Mouse (Mus musculus): ENCODE data around the gene Lrrc25. TPM values are rescaled to one million over a fixed set of nuclear protein-coding genes. Genes with fewer than 3 reads are reported as not detected.

The Lrrc25 gene
- polyA plus RNA-seq, 1 experiment from 2014 or later, result 1.1 TPM

Other genes starting within 250 kb of the Lrrc25 start
- gene Comp, start 242.6 kb upstream of the Lrrc25 start, polyA plus RNA-seq (2015; fragmentation: Nextera tagmentation; extraction: Ambion mirVana), result 0.21 and 0.42 TPM in 2 replicates
- 33.9 and 36.1 TPM in 2 replicates for gene Crtc1, start 176.6 kb upstream of the Lrrc25 start, polyA plus RNA-seq (2015; fragmentation: Nextera tagmentation; extraction: Ambion mirVana)
- 19.3 and 22.2 TPM in 2 replicates for gene Klhl26, start 139.2 kb upstream of the Lrrc25 start, polyA plus RNA-seq (2015; fragmentation: Nextera tagmentation; extraction: Ambion mirVana)
- 60.6 and 61.5 TPM in 2 replicates for gene Tmem59l, start 128.8 kb upstream of the Lrrc25 start, polyA plus RNA-seq (2015; fragmentation: Nextera tagmentation; extraction: Ambion mirVana)
- gene Crlf1, start 123.0 kb upstream of the Lrrc25 start, polyA plus RNA-seq (2015; fragmentation: Nextera tagmentation; extraction: Ambion mirVana), result 0.97 and 1.1 TPM in 2 replicates
- gene Rex1bd, start 109.4 kb upstream of the Lrrc25 start, polyA plus RNA-seq (2015; fragmentation: Nextera tagmentation; extraction: Ambion mirVana), result 152 and 155 TPM in 2 replicates
- 680 and 755 TPM in 2 replicates for gene Uba52, start 105.4 kb upstream of the Lrrc25 start, polyA plus RNA-seq (2015; fragmentation: Nextera tagmentation; extraction: Ambion mirVana)
- gene Fkbp8, start 88.4 kb upstream of the Lrrc25 start, polyA plus RNA-seq (2015; fragmentation: Nextera tagmentation; extraction: Ambion mirVana), result 370 and 392 TPM in 2 replicates
- gene Kxd1, start 88.2 kb upstream of the Lrrc25 start, polyA plus RNA-seq (2015; fragmentation: Nextera tagmentation; extraction: Ambion mirVana), result 44.5 and 48.1 TPM in 2 replicates
- gene Ell, start 76.7 kb upstream of the Lrrc25 start, polyA plus RNA-seq (2015; fragmentation: Nextera tagmentation; extraction: Ambion mirVana), result 17.8 and 18.0 TPM in 2 replicates
- 119 and 133 TPM in 2 replicates for gene Isyna1, start 21.8 kb upstream of the Lrrc25 start, polyA plus RNA-seq (2015; fragmentation: Nextera tagmentation; extraction: Ambion mirVana)
- 123 and 129 TPM in 2 replicates for gene Ssbp4, start 7.3 kb upstream of the Lrrc25 start, polyA plus RNA-seq (2015; fragmentation: Nextera tagmentation; extraction: Ambion mirVana)
- gene Gdf15, start 16.3 kb downstream of the Lrrc25 start, polyA plus RNA-seq (2015; fragmentation: Nextera tagmentation; extraction: Ambion mirVana), result 0.30 TPM in 1 of 2 replicates, not detected in the other
- 87.5 and 99.4 TPM in 2 replicates for gene Pgpep1, start 44.2 kb downstream of the Lrrc25 start, polyA plus RNA-seq (2015; fragmentation: Nextera tagmentation; extraction: Ambion mirVana)
- 176 and 201 TPM in 2 replicates for gene Lsm4, start 57.1 kb downstream of the Lrrc25 start, polyA plus RNA-seq (2015; fragmentation: Nextera tagmentation; extraction: Ambion mirVana)
- 65.1 and 97.7 TPM in 2 replicates for gene Jund, start 82.8 kb downstream of the Lrrc25 start, polyA plus RNA-seq (2015; fragmentation: Nextera tagmentation; extraction: Ambion mirVana)
- 0.07 and 0.08 TPM in 2 replicates for gene Iqcn, start 87.3 kb downstream of the Lrrc25 start, polyA plus RNA-seq (2015; fragmentation: Nextera tagmentation; extraction: Ambion mirVana)
- not detected in 2 replicates for gene Gm3336, start 102.4 kb downstream of the Lrrc25 start, polyA plus RNA-seq (2015; fragmentation: Nextera tagmentation; extraction: Ambion mirVana)
- gene Pde4c, start 107.6 kb downstream of the Lrrc25 start, polyA plus RNA-seq (2015; fragmentation: Nextera tagmentation; extraction: Ambion mirVana), result 0.15 and 0.28 TPM in 2 replicates
- 261 and 275 TPM in 2 replicates for gene Rab3a, start 138.5 kb downstream of the Lrrc25 start, polyA plus RNA-seq (2015; fragmentation: Nextera tagmentation; extraction: Ambion mirVana)
- 36.2 and 38.4 TPM in 2 replicates for gene Mpv17l2, start 144.8 kb downstream of the Lrrc25 start, polyA plus RNA-seq (2015; fragmentation: Nextera tagmentation; extraction: Ambion mirVana)
- 78.9 and 87.2 TPM in 2 replicates for gene Pik3r2, start 160.6 kb downstream of the Lrrc25 start, polyA plus RNA-seq (2015; fragmentation: Nextera tagmentation; extraction: Ambion mirVana)
- 14.6 and 18.3 TPM in 2 replicates for gene Mast3, start 188.9 kb downstream of the Lrrc25 start, polyA plus RNA-seq (2015; fragmentation: Nextera tagmentation; extraction: Ambion mirVana)
- not detected in 2 replicates for gene Il12rb1, start 192.3 kb downstream of the Lrrc25 start, polyA plus RNA-seq (2015; fragmentation: Nextera tagmentation; extraction: Ambion mirVana)
- gene Arrdc2, start 223.6 kb downstream of the Lrrc25 start, polyA plus RNA-seq (2015; fragmentation: Nextera tagmentation; extraction: Ambion mirVana), result 7.7 and 10.5 TPM in 2 replicates
- gene Kcnn1, start 247.1 kb downstream of the Lrrc25 start, polyA plus RNA-seq (2015; fragmentation: Nextera tagmentation; extraction: Ambion mirVana), result 19.6 and 26.9 TPM in 2 replicates

Data from midbrain, embryonic 13.5 days (tissue).